Mouse (Mus musculus): ENCODE measurements at regions not wholly inside any gene's neighbourhood (a gene's known extent, or its start where the extent isn't known, plus 50 kb on each side); places are given as distances from the start of the nearest gene placed in this dataset.
"Not testable (repeated sequence)": the region's sequence is repeated elsewhere in the genome, so short reads cannot be mapped to it uniquely, and the experiment has no call there.

- DNase-seq (ENCODE audit: low read depth, low spot score): no peak
Observed at GRCm38 (mm10) chr12:115121259-115121658, 926.3 kb upstream of the Zfp386 start.

GRCm38 (mm10) chr12:115121899-115122298, 925.6 kb upstream of the Zfp386 start:
- DNase-seq (ENCODE audit: low read depth, low spot score): no peak

- DNase-seq (ENCODE audit: low read depth, low spot score): not testable (repeated sequence)
Observed at GRCm38 (mm10) chr12:115132930-115133329, 914.6 kb upstream of the Zfp386 start.

- DNase-seq (ENCODE audit: low read depth, low spot score): not testable (repeated sequence)
Observed at GRCm38 (mm10) chr12:115145407-115145806, 902.1 kb upstream of the Zfp386 start.

GRCm38 (mm10) chr12:115146471-115146870, 901.1 kb upstream of the Zfp386 start:
- not testable (repeated sequence) for DNase-seq (ENCODE audit: low read depth, low spot score)

GRCm38 (mm10) chr12:115151967-115152366, 895.6 kb upstream of the Zfp386 start:
- not testable (repeated sequence) for DNase-seq (ENCODE audit: low read depth, low spot score)

GRCm38 (mm10) chr12:115158231-115158630, 889.3 kb upstream of the Zfp386 start:
- DNase-seq (ENCODE audit: low read depth, low spot score): not testable (repeated sequence)

GRCm38 (mm10) chr12:115158717-115159232, 888.7 kb upstream of the Zfp386 start:
- not testable (repeated sequence) for DNase-seq (ENCODE audit: low read depth, low spot score)

- DNase-seq (ENCODE audit: low read depth, low spot score): not testable (repeated sequence)
Observed at GRCm38 (mm10) chr12:115165499-115165898, 882.0 kb upstream of the Zfp386 start.

- DNase-seq (ENCODE audit: low read depth, low spot score): not testable (repeated sequence)
Observed at GRCm38 (mm10) chr12:115166006-115166405, 881.5 kb upstream of the Zfp386 start.

- DNase-seq (ENCODE audit: low read depth, low spot score): no peak
Observed at GRCm38 (mm10) chr12:115193482-115194103, 853.9 kb upstream of the Zfp386 start.

GRCm38 (mm10) chr12:115197322-115198117, 850.0 kb upstream of the Zfp386 start:
- no peak for DNase-seq (ENCODE audit: low read depth, low spot score)

GRCm38 (mm10) chr12:115207833-115208448, 839.6 kb upstream of the Zfp386 start:
- DNase-seq (ENCODE audit: low read depth, low spot score): not testable (repeated sequence)

- no peak for DNase-seq (ENCODE audit: low read depth, low spot score)
Observed at GRCm38 (mm10) chr12:115222671-115223070, 824.9 kb upstream of the Zfp386 start.

GRCm38 (mm10) chr12:115229965-115230364, 817.6 kb upstream of the Zfp386 start:
- DNase-seq (ENCODE audit: low read depth, low spot score): no peak

- DNase-seq (ENCODE audit: low read depth, low spot score): not testable (repeated sequence)
Observed at GRCm38 (mm10) chr12:115242661-115243060, 804.9 kb upstream of the Zfp386 start.

- not testable (repeated sequence) for DNase-seq (ENCODE audit: low read depth, low spot score)
Observed at GRCm38 (mm10) chr12:115247298-115247697, 800.2 kb upstream of the Zfp386 start.

- no peak for DNase-seq (ENCODE audit: low read depth, low spot score)
Observed at GRCm38 (mm10) chr12:115257802-115258201, 789.7 kb upstream of the Zfp386 start.

- DNase-seq (ENCODE audit: low read depth, low spot score): no peak
Observed at GRCm38 (mm10) chr12:115258744-115259143, 788.8 kb upstream of the Zfp386 start.

GRCm38 (mm10) chr12:115262431-115262830, 785.1 kb upstream of the Zfp386 start:
- not testable (repeated sequence) for DNase-seq (ENCODE audit: low read depth, low spot score)

- not testable (repeated sequence) for DNase-seq (ENCODE audit: low read depth, low spot score)
Observed at GRCm38 (mm10) chr12:115276749-115277148, 770.8 kb upstream of the Zfp386 start.

GRCm38 (mm10) chr12:115293772-115294171, 753.8 kb upstream of the Zfp386 start:
- DNase-seq (ENCODE audit: low read depth, low spot score): not testable (repeated sequence)
